Mouse (Mus musculus) left cerebral cortex, postnatal 10 days (tissue): ENCODE results near the gene Anxa3. TPM values are rescaled to one million over a fixed set of nuclear protein-coding genes. Genes with fewer than 3 reads are reported as not detected.
A peak's percentile ranks its signal among the peaks of the same experiment; 100 is the strongest.

Experiments
- DNase-seq, 2 experiments: peaks; one replicate each; pipeline ENCODE4 v3.0.0; 2021 to 2022; ENCODE audit warnings: low spot score in 2 of 2, mixed read lengths in 1 of 2; ENCODE audit errors: extremely low spot score in 1 of 2
- intact Hi-C: fragments of 180-260 bp; cut with DNase I; formaldehyde crosslinking; loops from one replicate; pipeline ENCODE4 v1.15.1; 2025
- total RNA-seq, 2 experiments: library from RNA; stranded (reverse); gene quantifications; 2 replicates each; pipeline ENCODE4 v1.2.3; 2021

Gene Anxa3
- 10 to 100 TPM; 19.7 to 22.1 TPM for total RNA-seq

- intact Hi-C loops = no loop called here
- peak in 1 of 2 experiments; percentile 83 for DNase-seq
Measured at GRCm38 (mm10) chr5:96792936-96793718, at the start of gene Anxa3. Gene Anxa3, plus strand, starts transcription at chr5:96793339.

GRCm38 (mm10) chr5:96747195-96747984 is 45.7 kb upstream of the Anxa3 start:
- DNase-seq = no peak
- intact Hi-C loops = no loop called here

- intact Hi-C loops = no loop called here
- no peak for DNase-seq
Measured at GRCm38 (mm10) chr5:96757615-96758014, 35.5 kb upstream of the Anxa3 start.

- intact Hi-C loops = no loop called here
- DNase-seq = no peak
Measured at GRCm38 (mm10) chr5:96762021-96762420, 31.1 kb upstream of the Anxa3 start.

- intact Hi-C loops = loop anchor here (5.0 kb wide), 2 partner anchors 437 to 502 kb away; no protein-coding TSS in a partner anchor
- DNase-seq = peak; percentile 66 to 72
Measured at GRCm38 (mm10) chr5:96768846-96769471, 24.2 kb upstream of the Anxa3 start.

GRCm38 (mm10) chr5:96783506-96784288 is 9.4 kb upstream of the Anxa3 start:
- DNase-seq = no peak
- intact Hi-C loops = no loop called here

GRCm38 (mm10) chr5:96785096-96785495 is 8.0 kb upstream of the Anxa3 start:
- intact Hi-C loops = no loop called here
- no peak for DNase-seq

- intact Hi-C loops = no loop called here
- peak in 1 of 2 experiments; percentile 40 for DNase-seq
Measured at GRCm38 (mm10) chr5:96792422-96792821, 717 bp upstream of the Anxa3 start.

GRCm38 (mm10) chr5:96793953-96794635 is 955 bp downstream of the Anxa3 start:
- DNase-seq = no peak
- intact Hi-C loops = no loop called here

GRCm38 (mm10) chr5:96795752-96796151 is 2.6 kb downstream of the Anxa3 start:
- intact Hi-C loops = no loop called here
- DNase-seq = no peak

- no peak for DNase-seq
- intact Hi-C loops = no loop called here
Measured at GRCm38 (mm10) chr5:96797465-96797864, 4.3 kb downstream of the Anxa3 start.

- intact Hi-C loops = no loop called here
- no peak for DNase-seq
Measured at GRCm38 (mm10) chr5:96799165-96799564, 6.0 kb downstream of the Anxa3 start.

GRCm38 (mm10) chr5:96799969-96800368 is 6.8 kb downstream of the Anxa3 start:
- intact Hi-C loops = no loop called here
- no peak for DNase-seq

GRCm38 (mm10) chr5:96802185-96802584 is 9.0 kb downstream of the Anxa3 start:
- intact Hi-C loops = no loop called here
- peak in 1 of 2 experiments; percentile 40 for DNase-seq

GRCm38 (mm10) chr5:96803091-96803490 is 10.0 kb downstream of the Anxa3 start:
- no peak for DNase-seq
- intact Hi-C loops = no loop called here

- intact Hi-C loops = no loop called here
Measured at GRCm38 (mm10) chr5:96804304-96804703, 11.2 kb downstream of the Anxa3 start.

GRCm38 (mm10) chr5:96804813-96805212 is 11.7 kb downstream of the Anxa3 start:
- intact Hi-C loops = no loop called here
- no peak for DNase-seq

More at GRCm38 (mm10) chr5:96804304-96804703, 11.2 kb downstream of the Anxa3 start:
- no peak for DNase-seq

- intact Hi-C loops = no loop called here
- no peak for DNase-seq
Measured at GRCm38 (mm10) chr5:96810620-96811019, 17.5 kb downstream of the Anxa3 start.
